Mouse (Mus musculus) kidney, adult 2 months (tissue): Measurements from ENCODE around the gene Abi3bp.

ENCODE experiments used
- CTCF ChIP-seq: fragments of 200-500 bp; conservative IDR thresholded peaks from 2 replicates; pipeline ENCODE4 v1.5.1; 2011; ENCODE audit warnings: low read depth, mild to moderate bottlenecking, control low read depth, low read length, moderate library complexity, mixed read lengths; ENCODE audit not compliant: insufficient read depth, insufficient read length
- POLR2A ChIP-seq: fragments of 200-500 bp; IDR thresholded peaks from one replicate; pipeline ENCODE4 v1.6.1; 2011; ENCODE audit warnings: low read depth, low read length, control low read depth

GRCm38 (mm10) chr16:56729060-56729459 is 251.4 kb downstream of the Abi3bp start:
- TF ChIP-seq CTCF, result no peak
- no peak for TF ChIP-seq POLR2A
